Mouse (Mus musculus): ENCODE data around the gene Srms. TPM values are rescaled to one million over a fixed set of nuclear protein-coding genes. Genes with fewer than 3 reads are reported as not detected.

Srms gene
- 0.15 TPM in 1 of 2 replicates, not detected in the other for polyA plus RNA-seq (2016; fragmentation: Nextera tagmentation; extraction: Ambion mirVana)

DNA sequence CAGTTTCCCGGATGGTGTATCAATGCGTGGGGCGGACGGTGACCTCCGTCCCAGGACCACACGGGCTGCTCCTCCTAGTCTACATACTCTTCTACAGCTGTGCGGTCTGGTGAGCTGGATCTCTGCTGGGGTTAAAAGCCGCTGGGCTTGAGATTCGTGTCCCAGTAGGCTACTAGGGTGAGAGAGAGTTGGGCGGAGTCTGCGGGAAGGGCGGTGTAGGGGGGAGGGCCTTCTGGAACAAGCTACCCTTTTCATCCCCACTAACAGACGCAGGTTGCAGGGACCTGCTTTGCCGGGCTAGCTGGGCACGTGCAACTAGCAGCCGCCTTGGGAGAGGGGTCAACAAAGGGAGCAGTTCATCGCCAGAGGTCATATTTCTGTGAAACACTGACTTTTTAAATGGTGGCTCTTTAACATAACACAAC is at the start of gene Srms:
Gene Srms, minus strand, starts transcription at position 165 of the 425 bp plus-strand sequence.
- no peak within 1 kb of the TSS for H3K27ac ChIP-seq (replicated peaks)
- peak within 1 kb of the TSS; percentile 20 for H3K9ac ChIP-seq (replicated peaks)
- no peaks in the 10 kb centered on the region for H3K36me3 ChIP-seq
- H3K27me3 ChIP-seq, result peaks cover 43% of the 10 kb centered on the region
- no peak for ATAC-seq (ENCODE audit: low FRiP score, low read depth)
- no peaks in the 10 kb centered on the region for H3K9me3 ChIP-seq
- H3K4me3 ChIP-seq, result peak within 1 kb of the TSS; percentile 31
- H3K4me1 ChIP-seq, result peaks cover 11% of the 10 kb centered on the region
- H3K4me2 ChIP-seq (replicated peaks), result peak within 1 kb of the TSS; percentile 48
- under 1% methylated on average over 17 of the region's 17 CpGs for WGBS

DNA sequence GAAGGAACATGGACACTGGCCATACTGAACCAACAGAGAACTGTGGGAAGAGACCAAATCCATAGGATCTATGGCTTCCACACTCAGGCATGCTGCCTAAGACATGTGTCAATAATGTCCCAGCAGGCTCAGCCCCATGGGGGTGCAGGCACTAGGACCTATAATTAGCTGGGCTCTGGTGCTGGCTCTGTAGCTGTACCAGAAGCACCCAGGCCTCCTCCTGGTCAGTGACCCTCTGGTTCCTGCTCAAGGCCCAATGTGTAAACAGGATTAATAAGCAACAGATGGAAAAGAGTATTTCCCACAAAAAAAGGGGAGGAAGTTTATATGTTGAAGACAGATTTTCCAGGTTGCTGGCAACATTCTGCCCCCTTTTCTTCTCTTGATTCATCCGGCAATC is 40.3 kb upstream of the Srms start:
- ATAC-seq (ENCODE audit: low FRiP score, low read depth), result no peak
- H3K4me3 ChIP-seq, result no peak overlapping the region
- no peaks in the 10 kb centered on the region for H3K9me3 ChIP-seq
- 87% methylated on average over 1 of the region's 1 CpGs for WGBS
- H3K4me2 ChIP-seq (replicated peaks), result no peak overlapping the region
- H3K36me3 ChIP-seq, result peaks cover 69% of the 10 kb centered on the region
- H3K27ac ChIP-seq (replicated peaks), result no peak overlapping the region
- no peaks in the 10 kb centered on the region for H3K4me1 ChIP-seq
- H3K9ac ChIP-seq (replicated peaks), result no peak overlapping the region
- H3K27me3 ChIP-seq, result no peaks in the 10 kb centered on the region

DNA sequence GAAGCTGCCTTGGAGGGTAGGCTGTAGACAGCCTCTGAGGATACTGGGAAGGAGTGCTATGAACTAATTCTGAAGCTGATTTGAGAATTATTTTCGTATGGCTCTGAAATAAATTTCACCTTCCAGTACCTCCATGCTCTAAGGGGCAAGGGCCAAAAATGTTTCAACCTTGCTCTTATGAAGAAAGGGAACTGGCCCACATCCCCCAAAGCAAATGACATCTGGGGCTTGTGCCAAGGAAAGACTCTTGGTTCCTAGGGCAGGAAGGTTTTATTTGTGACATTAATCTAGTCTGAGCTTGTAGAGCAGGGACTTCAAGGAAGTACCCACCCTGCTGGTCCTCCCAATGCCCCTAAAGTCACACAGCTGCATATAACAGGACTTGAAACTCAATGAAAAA is 38.9 kb upstream of the Srms start:
- H3K4me1 ChIP-seq, result no peaks in the 10 kb centered on the region
- no peaks in the 10 kb centered on the region for H3K9me3 ChIP-seq
- H3K36me3 ChIP-seq, result peaks cover 58% of the 10 kb centered on the region
- H3K4me2 ChIP-seq (replicated peaks), result no peak overlapping the region
- H3K27me3 ChIP-seq, result no peaks in the 10 kb centered on the region
- no peak for ATAC-seq (ENCODE audit: low FRiP score, low read depth)
- H3K27ac ChIP-seq (replicated peaks), result no peak overlapping the region
- no peak overlapping the region for H3K9ac ChIP-seq (replicated peaks)
- WGBS, result 97% methylated on average over 1 of the region's 1 CpGs
- no peak overlapping the region for H3K4me3 ChIP-seq

DNA sequence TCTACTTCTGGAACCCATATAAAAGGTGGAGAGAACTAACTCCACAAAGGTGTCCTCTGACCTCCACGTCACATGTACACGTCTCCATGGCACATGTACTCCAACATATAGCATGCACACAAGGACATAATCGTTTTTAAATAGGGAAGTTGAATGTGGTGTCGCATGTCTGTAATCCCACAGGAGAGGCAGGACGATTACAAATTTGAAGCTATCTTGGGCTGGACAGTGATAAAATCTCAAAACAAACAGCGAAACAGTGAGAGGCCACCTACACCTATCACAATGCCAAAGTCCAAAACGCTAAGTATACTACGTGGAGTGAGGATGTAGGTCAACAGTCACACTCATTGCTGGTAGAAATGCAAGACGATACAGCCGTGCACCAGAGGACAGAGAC is 36.2 kb upstream of the Srms start:
- Histone ChIP-seq H3K36me3 (peaks cover 35% of the 10 kb centered on the region), H3K9ac (replicated peaks) (no peak overlapping the region), H3K27me3 (no peaks in the 10 kb centered on the region), H3K4me2 (replicated peaks) (no peak overlapping the region), H3K4me3 (no peak overlapping the region), H3K4me1 (no peaks in the 10 kb centered on the region), H3K27ac (replicated peaks) (no peak overlapping the region), H3K9me3 (no peaks in the 10 kb centered on the region)
- ATAC-seq (ENCODE audit: low FRiP score, low read depth), result no peak
- WGBS, result 88% methylated on average over 10 of the region's 10 CpGs

DNA sequence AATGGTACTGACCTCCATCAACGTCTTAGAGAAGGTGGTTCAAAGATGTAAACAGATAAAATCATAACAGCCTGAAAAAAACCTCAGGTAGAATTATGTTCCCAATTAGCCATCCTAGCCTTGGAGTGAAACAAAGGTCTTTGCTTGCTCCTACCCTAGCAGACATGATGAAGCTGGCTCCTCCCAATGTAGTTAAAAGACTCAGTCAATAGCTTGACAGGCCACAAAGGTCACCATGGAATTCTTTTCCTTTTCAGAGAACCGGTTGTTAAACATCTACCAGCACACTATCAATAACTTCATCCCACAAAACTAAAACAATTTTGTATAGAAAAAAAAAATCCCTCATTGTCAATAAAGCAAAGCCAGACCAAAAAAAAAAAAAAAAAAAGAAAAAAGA is 32.0 kb upstream of the Srms start:
- Histone ChIP-seq H3K9me3 (no peaks in the 10 kb centered on the region), H3K4me1 (peaks cover 6% of the 10 kb centered on the region), H3K27ac (replicated peaks) (no peak overlapping the region), H3K4me3 (no peak overlapping the region), H3K4me2 (replicated peaks) (no peak overlapping the region), H3K36me3 (no peaks in the 10 kb centered on the region), H3K27me3 (0 out of 2 replicates have a peak, but pooled peaks cover 3% of the 10 kb centered on the region), H3K9ac (replicated peaks) (no peak overlapping the region)
- WGBS, result 33% methylated on average over 2 of the region's 2 CpGs
- ATAC-seq (ENCODE audit: low FRiP score, low read depth), result no peak

DNA sequence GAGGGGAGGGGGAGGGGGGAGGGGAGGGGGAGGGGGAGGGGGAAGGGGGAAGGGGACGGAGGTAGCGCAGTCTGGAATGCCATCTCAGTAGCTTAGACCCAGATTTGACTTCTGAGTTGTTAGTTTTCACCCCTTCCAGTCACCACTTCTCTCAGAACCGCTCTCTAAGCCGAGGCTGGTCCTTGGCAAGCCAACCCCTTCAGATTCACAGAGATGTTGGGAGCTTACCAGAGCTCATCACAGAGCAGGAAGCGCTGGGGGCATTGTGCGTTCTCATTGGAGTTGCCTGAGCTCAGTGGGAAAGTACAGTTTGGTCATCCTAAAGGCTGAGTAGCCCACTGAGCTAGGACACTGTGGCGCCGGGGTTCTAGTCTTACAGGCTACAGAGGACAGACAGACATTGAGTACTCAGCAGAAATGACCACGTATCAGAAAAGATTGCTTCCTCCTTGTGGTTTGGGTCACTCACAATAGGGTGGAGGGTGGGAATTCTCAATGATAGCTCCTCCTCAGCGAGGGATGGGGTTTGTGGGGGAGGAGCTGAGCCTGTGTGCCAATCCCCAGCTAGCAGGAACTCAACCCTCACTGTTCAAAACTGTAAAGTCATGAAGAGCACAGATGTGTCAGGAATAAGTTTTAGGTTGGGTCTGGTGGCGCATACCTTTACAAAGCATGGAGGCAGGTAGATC is 30.9 kb upstream of the Srms start:
- no peak overlapping the region for H3K27ac ChIP-seq (replicated peaks)
- no peak overlapping the region for H3K4me2 ChIP-seq (replicated peaks)
- no peak overlapping the region for H3K9ac ChIP-seq (replicated peaks)
- ATAC-seq (ENCODE audit: low FRiP score, low read depth), result no peak
- 37% methylated on average over 9 of the region's 11 CpGs for WGBS
- H3K9me3 ChIP-seq, result no peaks in the 10 kb centered on the region
- H3K36me3 ChIP-seq, result no peaks in the 10 kb centered on the region
- H3K4me1 ChIP-seq, result peaks cover 6% of the 10 kb centered on the region
- H3K4me3 ChIP-seq, result no peak overlapping the region
- 0 out of 2 replicates have a peak, but pooled peaks cover 3% of the 10 kb centered on the region for H3K27me3 ChIP-seq

DNA sequence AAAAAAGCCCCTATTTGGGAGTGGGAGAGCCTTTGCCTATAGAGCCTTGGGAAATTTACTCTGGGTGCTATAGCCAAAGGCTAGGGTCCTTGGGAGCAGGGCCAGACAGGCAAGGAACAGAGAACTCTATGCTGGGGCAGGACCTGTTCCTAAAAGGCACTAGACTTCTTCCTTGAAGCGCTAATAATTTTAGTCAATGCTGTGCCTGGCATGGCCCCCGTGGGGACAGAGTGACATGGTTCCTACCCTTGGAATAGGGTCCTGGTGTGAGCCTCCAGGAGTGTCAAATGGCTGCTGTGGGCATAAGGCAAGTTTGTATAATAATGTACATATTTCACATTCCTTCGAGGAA is 29.3 kb upstream of the Srms start:
- Histone ChIP-seq H3K27me3 (0 out of 2 replicates have a peak, but pooled peaks cover 3% of the 10 kb centered on the region), H3K4me3 (no peak overlapping the region), H3K27ac (replicated peaks) (no peak overlapping the region), H3K36me3 (no peaks in the 10 kb centered on the region), H3K4me1 (peaks cover 6% of the 10 kb centered on the region), H3K4me2 (replicated peaks) (peak overlapping the region; percentile 45; the same call in 1 of the 2 replicates), H3K9ac (replicated peaks) (no peak overlapping the region), H3K9me3 (no peaks in the 10 kb centered on the region)
- 70% methylated on average over 3 of the region's 3 CpGs for WGBS
- no peak for ATAC-seq (ENCODE audit: low FRiP score, low read depth)

DNA sequence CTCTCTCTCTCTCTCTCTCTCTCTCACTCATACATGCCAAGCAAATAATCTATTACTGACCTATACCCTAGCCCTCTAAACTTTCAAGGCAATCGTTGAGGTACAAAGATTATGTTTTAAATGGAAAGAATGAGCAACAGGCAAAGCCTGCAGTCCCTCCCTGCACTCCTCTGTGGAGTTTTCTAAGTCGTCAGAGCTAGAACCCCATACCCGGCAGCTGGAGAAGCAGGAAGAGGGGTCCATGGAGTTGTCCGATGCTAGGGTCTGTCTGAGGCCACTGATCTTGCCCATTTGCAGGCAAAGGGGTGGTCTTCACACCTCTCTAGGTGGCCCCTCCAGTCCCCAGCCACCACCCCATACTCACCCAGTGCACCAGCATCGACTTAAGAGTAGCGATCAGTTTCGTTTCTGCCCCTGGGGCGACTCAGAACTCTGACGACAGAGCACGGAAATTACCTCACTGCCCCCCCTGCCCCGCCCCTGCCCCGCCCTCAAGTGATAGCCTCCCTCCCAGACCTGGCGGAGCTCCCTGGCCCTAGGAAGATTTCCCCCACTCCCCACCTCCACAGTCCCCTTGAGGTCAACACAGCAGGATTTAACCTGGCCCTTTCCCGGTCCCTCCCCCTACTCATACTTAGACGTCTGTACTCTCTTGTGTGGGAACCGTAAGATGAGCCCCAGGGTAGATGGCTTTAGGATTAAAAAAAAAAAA is 28.8 kb upstream of the Srms start, which contains the start of gene Helz2:
Gene Helz2, minus strand, starts transcription at position 426 of the 712 bp plus-strand sequence.
- ATAC-seq (ENCODE audit: low FRiP score, low read depth), result 0 out of 2 replicates have a peak, but pooled peaks have one; percentile 34
- peaks cover 6% of the 10 kb centered on the region for H3K4me1 ChIP-seq
- H3K9me3 ChIP-seq, result no peaks in the 10 kb centered on the region
- no peaks in the 10 kb centered on the region for H3K36me3 ChIP-seq
- H3K4me2 ChIP-seq (replicated peaks), result peak within 1 kb of the TSS; percentile 45
- H3K4me3 ChIP-seq, result peak within 1 kb of the TSS; percentile 29
- H3K9ac ChIP-seq (replicated peaks), result no peak within 1 kb of the TSS
- WGBS, result 16% methylated on average over 16 of the region's 16 CpGs
- 0 out of 2 replicates have a peak, but pooled peaks cover 3% of the 10 kb centered on the region for H3K27me3 ChIP-seq
- no peak within 1 kb of the TSS for H3K27ac ChIP-seq (replicated peaks)

DNA sequence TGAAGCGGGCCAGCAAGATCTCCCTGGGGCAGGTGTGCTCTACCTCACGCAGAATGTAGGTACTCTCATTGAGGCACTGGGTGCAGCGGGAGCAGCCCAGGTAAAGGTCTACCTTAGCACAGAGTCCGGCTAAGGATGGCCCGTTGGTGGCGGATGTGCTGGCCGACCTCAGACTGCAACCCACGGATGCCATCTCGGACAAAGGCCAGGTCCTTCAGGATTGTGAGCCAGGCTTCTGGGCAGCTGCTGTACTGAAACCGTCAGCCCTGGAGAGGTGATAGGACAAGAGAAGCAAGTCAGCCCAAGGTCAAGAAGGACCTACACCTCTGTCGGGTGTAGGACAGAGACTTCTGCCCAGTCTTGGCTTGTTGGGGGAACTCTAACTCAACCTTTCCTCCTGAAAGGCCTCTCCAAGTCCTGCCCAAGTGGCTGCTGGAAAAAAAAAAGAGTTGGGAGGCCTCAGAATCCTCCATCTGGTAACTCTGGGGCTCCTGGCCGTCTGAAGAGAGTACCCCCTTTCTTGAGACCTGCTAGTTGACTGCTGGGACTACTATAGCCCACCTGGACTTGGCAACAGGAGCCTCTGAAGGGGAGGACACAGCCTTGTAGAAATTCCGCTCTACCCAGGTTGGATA is 27.9 kb upstream of the Srms start:
- 90% methylated on average over 13 of the region's 13 CpGs for WGBS
- ATAC-seq (ENCODE audit: low FRiP score, low read depth), result no peak
- Histone ChIP-seq H3K27ac (replicated peaks) (no peak overlapping the region), H3K36me3 (no peaks in the 10 kb centered on the region), H3K9me3 (no peaks in the 10 kb centered on the region), H3K4me1 (peaks cover 6% of the 10 kb centered on the region), H3K27me3 (0 out of 2 replicates have a peak, but pooled peaks cover 3% of the 10 kb centered on the region), H3K4me3 (no peak overlapping the region), H3K4me2 (replicated peaks) (no peak overlapping the region), H3K9ac (replicated peaks) (no peak overlapping the region)

DNA sequence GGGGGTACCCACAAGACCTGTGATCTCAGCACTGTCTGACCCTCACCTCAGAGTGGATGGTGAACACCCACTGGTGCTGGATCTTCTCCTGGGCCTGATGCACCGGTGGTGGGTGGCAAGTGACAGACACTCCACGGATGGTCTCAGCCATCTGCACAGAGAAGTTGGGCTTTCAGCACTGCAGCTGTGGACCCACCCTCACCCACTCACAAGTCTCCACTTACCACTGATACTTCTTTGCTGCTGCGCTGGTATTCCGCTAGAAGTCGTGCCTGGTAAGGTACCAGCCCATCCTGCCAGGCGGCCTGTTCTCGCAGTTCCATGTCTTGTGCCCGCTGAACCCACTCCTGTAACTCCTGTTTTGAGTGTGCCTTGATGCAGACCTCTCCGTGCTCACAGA is 26.3 kb upstream of the Srms start:
- no peak overlapping the region for H3K4me3 ChIP-seq
- WGBS, result 95% methylated on average over 9 of the region's 9 CpGs
- H3K27me3 ChIP-seq, result 0 out of 2 replicates have a peak, but pooled peaks cover 3% of the 10 kb centered on the region
- no peak overlapping the region for H3K4me2 ChIP-seq (replicated peaks)
- no peaks in the 10 kb centered on the region for H3K36me3 ChIP-seq
- peaks cover 6% of the 10 kb centered on the region for H3K4me1 ChIP-seq
- no peak for ATAC-seq (ENCODE audit: low FRiP score, low read depth)
- no peak overlapping the region for H3K9ac ChIP-seq (replicated peaks)
- no peaks in the 10 kb centered on the region for H3K9me3 ChIP-seq
- H3K27ac ChIP-seq (replicated peaks), result no peak overlapping the region

DNA sequence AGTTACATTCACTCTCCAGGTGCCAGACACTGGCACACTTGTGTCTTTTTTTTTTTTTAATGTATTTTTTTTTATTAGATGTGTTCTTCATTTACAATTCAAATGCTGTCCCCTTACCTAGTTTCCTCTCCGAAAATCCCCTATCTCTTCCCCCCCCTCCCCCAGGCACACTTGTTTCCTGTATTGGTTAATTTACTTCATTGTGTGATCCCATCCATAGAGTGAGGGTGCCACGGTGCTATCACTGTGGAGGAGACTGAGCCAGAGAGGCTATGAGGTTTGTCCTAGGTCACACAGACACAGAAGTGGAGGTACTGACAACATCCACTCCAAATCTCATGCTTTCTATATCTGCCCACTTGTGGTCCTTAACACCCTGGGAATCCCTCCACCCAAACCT is 25.9 kb upstream of the Srms start:
- no peaks in the 10 kb centered on the region for H3K9me3 ChIP-seq
- H3K4me1 ChIP-seq, result peaks cover 6% of the 10 kb centered on the region
- H3K36me3 ChIP-seq, result no peaks in the 10 kb centered on the region
- WGBS, result 78% methylated on average over 2 of the region's 2 CpGs
- 0 out of 2 replicates have a peak, but pooled peaks cover 3% of the 10 kb centered on the region for H3K27me3 ChIP-seq
- no peak overlapping the region for H3K4me3 ChIP-seq
- H3K9ac ChIP-seq (replicated peaks), result no peak overlapping the region
- no peak for ATAC-seq (ENCODE audit: low FRiP score, low read depth)
- no peak overlapping the region for H3K4me2 ChIP-seq (replicated peaks)
- no peak overlapping the region for H3K27ac ChIP-seq (replicated peaks)

DNA sequence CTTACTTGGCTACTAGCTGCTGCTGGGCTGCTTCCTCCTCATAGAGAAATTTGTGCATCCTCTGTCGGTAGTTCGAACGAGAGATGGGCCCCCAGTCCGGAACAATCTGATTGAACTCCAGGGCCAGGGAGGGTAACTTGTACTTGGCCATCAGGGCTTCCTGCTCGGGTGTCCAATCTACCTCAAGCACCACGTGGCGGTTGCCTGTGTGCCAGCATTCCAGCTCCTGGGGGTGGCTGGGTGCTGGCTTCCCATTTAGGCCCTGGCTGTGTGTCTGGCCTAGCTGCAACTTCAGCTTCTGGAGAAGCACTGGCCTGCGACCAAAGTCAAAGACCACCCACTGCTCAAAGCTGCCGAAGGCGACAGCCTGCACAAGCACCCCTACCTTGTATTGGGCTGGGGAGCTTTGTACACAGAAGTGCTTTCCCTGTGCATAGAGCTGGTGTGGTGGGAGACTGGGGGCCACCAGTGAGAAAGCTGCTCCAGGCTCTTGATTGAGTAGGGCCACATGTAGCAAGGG is 25.2 kb upstream of the Srms start:
- Histone ChIP-seq H3K4me3 (no peak overlapping the region), H3K4me2 (replicated peaks) (no peak overlapping the region), H3K9me3 (no peaks in the 10 kb centered on the region), H3K36me3 (no peaks in the 10 kb centered on the region), H3K27me3 (0 out of 2 replicates have a peak, but pooled peaks cover 3% of the 10 kb centered on the region), H3K9ac (replicated peaks) (no peak overlapping the region), H3K27ac (replicated peaks) (no peak overlapping the region), H3K4me1 (peaks cover 6% of the 10 kb centered on the region)
- WGBS, result 68% methylated on average over 10 of the region's 10 CpGs
- ATAC-seq (ENCODE audit: low FRiP score, low read depth), result no peak
